In the genomic region with DNA sequence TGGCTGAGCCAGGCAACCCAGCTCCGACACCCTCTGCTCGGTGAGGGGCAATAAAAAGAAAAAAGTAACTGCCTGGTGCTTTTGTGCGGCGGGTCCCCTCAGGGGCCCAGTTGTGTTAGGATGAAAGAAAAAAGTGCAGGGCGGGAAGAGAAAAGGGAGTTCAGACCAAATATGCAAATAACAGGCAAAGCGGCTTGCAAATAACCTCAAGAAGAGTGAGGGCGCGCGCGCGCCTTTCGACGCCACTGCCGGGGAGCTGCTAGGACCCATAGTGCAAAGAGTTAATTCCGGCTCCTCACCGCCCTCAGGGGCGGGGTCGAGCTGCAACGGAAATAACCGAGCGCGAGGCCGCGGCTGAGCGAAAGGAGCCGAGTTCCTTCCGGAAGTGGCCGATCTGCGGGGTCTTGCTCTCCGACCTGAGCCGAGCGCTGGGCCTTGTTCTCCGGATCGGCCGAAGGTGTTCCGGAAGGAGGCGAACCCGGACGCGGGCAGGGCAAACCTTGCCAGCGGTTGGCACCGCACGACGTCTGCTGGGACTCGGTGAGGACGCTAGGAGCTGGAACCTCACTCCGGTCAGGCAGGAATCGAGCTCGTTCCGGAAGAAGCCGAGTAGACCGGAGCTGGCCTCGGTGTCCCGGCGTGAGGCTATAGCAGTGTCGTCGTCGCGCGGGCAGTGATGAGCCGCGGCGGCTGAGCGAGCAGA, we compare ENCODE assay signal across 8 mouse cellular contexts. TPM values are rescaled to one million over a fixed set of nuclear protein-coding genes. Genes with fewer than 3 reads are reported as not detected.
DNase-seq lines count a peak whose midpoint lies in the region; ATAC-seq and TF ChIP-seq lines count a peak whose summit lies in the region.

A gene (plus strand): TSS at position 361 of the 703 bp plus-strand sequence.

- H3K9me3 ChIP-seq in hindbrain, embryonic 13.5 days = no peaks in the 10 kb centered on the region

- no peak for TF ChIP-seq CTCF in Patski (IDR thresholded peaks at IDR 0.05)

- POLR2A ChIA-PET in Patski (lab: Charles Lee) = interaction anchor here (0.6 to 2.0 kb wide), 5 partner anchors 9 to 1157 kb away, joined by 3 to 16 read pairs (median 6); no protein-coding TSS in a partner anchor

- peak; percentile 89 for DNase-seq in Patski (ENCODE audit: low read depth, low spot score)
- peak; percentile 100 for DNase-seq in cerebellum, postnatal 14 days
- DNase-seq in frontal cortex, postnatal 14 days (ENCODE audit: low spot score in 2 of 2) = peak; percentile 93
- DNase-seq in layer of hippocampus, postnatal 25 days (ENCODE audit: extremely low spot score in 1 of 2, low spot score in 1 of 2) = peak; percentile 93 to 94
- DNase-seq in lung, postnatal 25 days (ENCODE audit: low spot score) = peak; percentile 95
- DNase-seq in retina, embryonic 14.5 days (ENCODE audit: low spot score) = peak; percentile 98
- peak; percentile 99 for DNase-seq in thymus, postnatal 4 days

- H3K4me3 ChIP-seq in hindbrain, embryonic 13.5 days = peak within 1 kb of the TSS; percentile 96

- ATAC-seq in Patski = peak; percentile 90
- peak; percentile 95 for ATAC-seq in hindbrain, embryonic 13.5 days (ENCODE audit: low FRiP score)

- no peaks in the 10 kb centered on the region for H3K27me3 ChIP-seq in Patski
- no peaks in the 10 kb centered on the region for H3K27me3 ChIP-seq in hindbrain, embryonic 13.5 days

- WGBS in hindbrain, embryonic 13.5 days = under 1% methylated on average over 64 of the region's 64 CpGs

- peak within 1 kb of the TSS; percentile 98 for H3K9ac ChIP-seq in hindbrain, embryonic 13.5 days

- peaks cover 34% of the 10 kb centered on the region for H3K36me3 ChIP-seq in hindbrain, embryonic 13.5 days

- peaks cover 41% of the 10 kb centered on the region for H3K4me1 ChIP-seq in hindbrain, embryonic 13.5 days (replicated peaks)

- peak within 1 kb of the TSS; percentile 98 for H3K27ac ChIP-seq in hindbrain, embryonic 13.5 days

- peak within 1 kb of the TSS; percentile 74 for H3K4me2 ChIP-seq in hindbrain, embryonic 13.5 days

- CTCF ChIA-PET in Patski (lab: Charles Lee) = interaction anchor here (0.9 to 1.3 kb wide), 2 partner anchors 12 to 54 kb away, joined by 3 to 4 read pairs; a partner anchor contains a TSS

- in situ Hi-C loops in Patski (cut with MboI; ENCODE audit: low pct_unique_long_range_greater_than_20kb) = no loop called here

RNA-seq across cellular contexts. Expression of the gene that starts here (rescaled TPM):
- 141 TPM for polyA plus RNA-seq in Patski (2021)
- polyA plus RNA-seq in hindbrain, embryonic 13.5 days (2015; fragmentation: Nextera tagmentation; extraction: Ambion mirVana) = 133 and 137 TPM in 2 replicates
- 10 to 100 TPM; 51.2 to 58.4 TPM for total RNA-seq in layer of hippocampus, postnatal 25 days (2021)

Comparison
In these comparisons a context has a peak if more than half of its experiments do, and no peak if none do; other contexts are left out.
1. Peak in every context shown above with its lines: DNase-seq, ATAC-seq, H3K4me3 ChIP-seq and H3K27ac ChIP-seq.